ENCODE assay signal across 8 mouse cellular contexts in genomic region chr7:110645311-110645710, GRCm38 (mm10). TPM values are rescaled to one million over a fixed set of nuclear protein-coding genes. Genes with fewer than 3 reads are reported as not detected.
DNase-seq lines count a peak whose midpoint lies in the region; ATAC-seq and TF ChIP-seq lines count a peak whose summit lies in the region.

No protein-coding gene starts in this region.

- H3K4me3 ChIP-seq in G1E (ENCODE audit: low read depth, low read length), result no peak overlapping the region
- H3K4me3 ChIP-seq in cerebellum, adult 2 months (replicated peaks; ENCODE audit: insufficient read depth, low read depth, low read length), result no peak overlapping the region
- H3K4me3 ChIP-seq in forebrain, embryonic 16.5 days (replicated peaks; ENCODE audit: low read length), result no peak overlapping the region
- H3K4me3 ChIP-seq in kidney, embryonic 16.5 days (ENCODE audit: low read length), result no peak overlapping the region

- 73% methylated on average over 5 of the region's 5 CpGs for WGBS in cerebellum, adult 2 months
- 78% methylated on average over 5 of the region's 5 CpGs for WGBS in forebrain, embryonic 16.5 days
- WGBS in kidney, embryonic 16.5 days, result 75% methylated on average over 5 of the region's 5 CpGs

- H3K9ac ChIP-seq in forebrain, embryonic 16.5 days (replicated peaks; ENCODE audit: low read depth, low read length), result no peak overlapping the region
- H3K9ac ChIP-seq in kidney, embryonic 16.5 days (replicated peaks; ENCODE audit: low read length), result no peak overlapping the region

- H3K36me3 ChIP-seq in G1E (replicated peaks), result no peaks in the 10 kb centered on the region
- no peaks in the 10 kb centered on the region for H3K36me3 ChIP-seq in forebrain, embryonic 16.5 days (ENCODE audit: control insufficient read depth, insufficient read depth)
- H3K36me3 ChIP-seq in kidney, embryonic 16.5 days (ENCODE audit: insufficient read depth, low read length), result no peaks in the 10 kb centered on the region

- no peak overlapping the region for H3K4me2 ChIP-seq in forebrain, embryonic 16.5 days (ENCODE audit: low read length)
- H3K4me2 ChIP-seq in kidney, embryonic 16.5 days (replicated peaks; ENCODE audit: low read depth, low read length), result no peak overlapping the region

- H3K27ac ChIP-seq in cerebellum, adult 2 months (ENCODE audit: insufficient read depth, low read length), result no peak overlapping the region
- H3K27ac ChIP-seq in forebrain, embryonic 16.5 days (ENCODE audit: low read length), result no peak overlapping the region
- no peak overlapping the region for H3K27ac ChIP-seq in kidney, embryonic 16.5 days (ENCODE audit: low read length)

- no peaks in the 10 kb centered on the region for H3K9me3 ChIP-seq in G1E (replicated peaks)
- peaks cover 4% of the 10 kb centered on the region for H3K9me3 ChIP-seq in forebrain, embryonic 16.5 days (ENCODE audit: control insufficient read depth, low read length)
- H3K9me3 ChIP-seq in kidney, embryonic 16.5 days (ENCODE audit: low read length), result peaks cover 5% of the 10 kb centered on the region; the same call in 1 of the 2 replicates

- H3K4me1 ChIP-seq in G1E (ENCODE audit: insufficient read depth, low read depth, low read length), result no peaks in the 10 kb centered on the region
- no peaks in the 10 kb centered on the region for H3K4me1 ChIP-seq in cerebellum, adult 2 months (ENCODE audit: control insufficient read depth, insufficient read depth, low read length)
- peaks cover 3% of the 10 kb centered on the region; the same call in 1 of the 2 replicates for H3K4me1 ChIP-seq in forebrain, embryonic 16.5 days (replicated peaks; ENCODE audit: control insufficient read depth, insufficient read depth, low read length)
- H3K4me1 ChIP-seq in kidney, embryonic 16.5 days (ENCODE audit: insufficient read depth, low read length), result peaks cover 16% of the 10 kb centered on the region

- TF ChIP-seq CTCF in G1E (IDR thresholded peaks at IDR 0.05; ENCODE audit: low read depth, low read length), result no peak
- peak; percentile 66 for TF ChIP-seq CTCF in cerebellum, adult 2 months (IDR thresholded peaks at IDR 0.05; ENCODE audit: borderline replicate concordance, insufficient read depth, low read depth, low read length)

- peaks cover 3% of the 10 kb centered on the region for H3K27me3 ChIP-seq in G1E (ENCODE audit: insufficient read depth, low read length)
- no peaks in the 10 kb centered on the region for H3K27me3 ChIP-seq in cerebellum, adult 2 months (ENCODE audit: control insufficient read depth, insufficient read depth, low read length)
- peaks cover 4% of the 10 kb centered on the region; the same call in 1 of the 2 replicates for H3K27me3 ChIP-seq in forebrain, embryonic 16.5 days (replicated peaks; ENCODE audit: control insufficient read depth, insufficient read depth, low read length)
- H3K27me3 ChIP-seq in kidney, embryonic 16.5 days (ENCODE audit: insufficient read depth, low read length), result no peaks in the 10 kb centered on the region

- TF ChIP-seq POLR2A in cerebellum, adult 2 months (IDR thresholded peaks at IDR 0.05; ENCODE audit: borderline replicate concordance, insufficient read depth, low read length), result no peak

- DNase-seq in CD4-positive, CD25-positive, alpha-beta regulatory T cell, adult 2 months (ENCODE audit: low read depth, low spot score), result peak; percentile 69
- DNase-seq in G1E (ENCODE audit: low spot score), result no peak
- peak; percentile 57 to 69 for DNase-seq in cerebellum, adult 2 months
- peak; percentile 85 for DNase-seq in lung, postnatal 10 days
- peak; percentile 77 to 86 for DNase-seq in right cerebral cortex, adult 2 months (ENCODE audit: low spot score in 2 of 2)

- no peak for ATAC-seq in CD4-positive, CD25-positive, alpha-beta regulatory T cell, adult 4 months
- ATAC-seq in G1E (ENCODE audit: extremely low read depth, insufficient number of reproducible peaks, low FRiP score, poor library complexity, severe bottlenecking), result 0 out of 2 replicates have a peak, but pooled peaks have one; percentile 15
- ATAC-seq in forebrain, embryonic 16.5 days, result peak; percentile 67
- peak; percentile 44 for ATAC-seq in kidney, embryonic 16.5 days (ENCODE audit: low FRiP score, low TSS enrichment)

RNA-seq across cellular contexts. Expression of gene Adm, which starts 17.9 kb away (rescaled TPM):
- polyA plus RNA-seq in CD4-positive, CD25-positive, alpha-beta regulatory T cell, adult 4 months (2017; shearing (Covaris generic)), result not detected
- not detected in 2 replicates for total RNA-seq in G1E (2014; fragmentation: Nextera tagmentation)
- total RNA-seq in G1E (2017), result not detected in 2 replicates
- not detected in 2 replicates for polyA plus RNA-seq in G1E (2012)
- 1.6 and 3.3 TPM in 2 replicates for polyA plus RNA-seq in cerebellum, adult 2 months (2012; rRNA removed)
- polyA plus RNA-seq in forebrain, embryonic 16.5 days (2015; fragmentation: Nextera tagmentation; extraction: Ambion mirVana), result 3.8 and 6.4 TPM in 2 replicates
- 10.1 and 11.4 TPM in 2 replicates for polyA plus RNA-seq in kidney, embryonic 16.5 days (2015; fragmentation: Nextera tagmentation; extraction: Ambion mirVana)

RNA-seq across cellular contexts. Expression of gene Sbf2, which starts 30.6 kb away (rescaled TPM):
- 1 to 10 TPM; 1.2 to 3.1 TPM for polyA plus RNA-seq in CD4-positive, CD25-positive, alpha-beta regulatory T cell, adult 4 months (2017; shearing (Covaris generic))
- total RNA-seq in G1E (2014; fragmentation: Nextera tagmentation) (not detected in 2 replicates), G1E (2017) (0.23 and 0.49 TPM in 2 replicates)
- polyA plus RNA-seq in G1E (2012), result not detected in 2 replicates
- 34.7 and 37.2 TPM in 2 replicates for polyA plus RNA-seq in cerebellum, adult 2 months (2012; rRNA removed)
- 75.4 and 75.7 TPM in 2 replicates for polyA plus RNA-seq in forebrain, embryonic 16.5 days (2015; fragmentation: Nextera tagmentation; extraction: Ambion mirVana)
- polyA plus RNA-seq in kidney, embryonic 16.5 days (2015; fragmentation: Nextera tagmentation; extraction: Ambion mirVana), result 32.1 and 36.7 TPM in 2 replicates
